Mouse (Mus musculus) kidney, adult 11 months (tissue): Measurements from ENCODE around the gene Gm7356.
"Not testable (repeated sequence)": the region's sequence is repeated elsewhere in the genome, so short reads cannot be mapped to it uniquely, and the experiment has no call there.

Source experiments
- DNase-seq: peaks from one replicate; pipeline ENCODE4 v3.0.0; 2022

Gm7356 gene

DNA sequence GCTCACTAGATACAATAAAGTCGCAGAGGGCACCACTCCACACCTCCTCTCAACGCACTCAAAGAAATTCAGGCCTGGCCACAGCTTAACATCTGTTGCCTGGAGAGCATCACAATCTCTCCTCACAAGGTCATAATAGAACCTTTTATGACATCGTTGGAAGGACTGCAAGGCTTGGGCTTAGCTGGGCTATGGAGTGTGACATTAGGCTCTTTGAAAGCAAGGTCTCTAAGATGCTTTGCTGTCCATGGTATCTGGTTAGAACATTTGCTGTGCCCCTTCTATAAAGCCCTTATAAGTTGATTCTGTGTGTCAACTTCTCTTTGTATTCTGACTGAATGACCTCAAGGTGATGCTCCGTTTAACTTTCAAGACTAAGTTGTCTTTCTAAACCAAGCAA, at the start of gene Gm7356:
Gene Gm7356 (minus strand): TSS at position 101 of the 400 bp plus-strand sequence.
- not testable (repeated sequence) for DNase-seq

DNA sequence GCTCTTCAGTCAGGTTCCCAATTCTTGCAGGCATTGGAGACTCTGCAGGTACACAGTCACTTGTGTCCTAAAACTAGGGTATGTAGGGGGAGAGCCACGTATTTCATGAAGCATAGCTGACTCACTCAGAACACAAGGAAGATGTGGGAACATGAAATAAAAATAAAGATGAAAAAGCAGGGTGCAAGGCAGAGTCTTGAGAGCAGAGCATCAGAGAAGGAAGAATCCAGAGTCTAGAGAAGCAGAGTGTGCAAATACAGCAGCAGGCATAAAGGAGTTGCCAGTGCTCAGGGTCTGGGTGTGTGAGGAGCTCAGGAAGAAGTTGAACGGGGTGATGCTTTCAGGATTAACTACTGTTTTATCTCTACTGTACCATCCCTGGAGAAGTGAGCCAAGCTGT, 38.4 kb upstream of the Gm7356 start:
- DNase-seq: not testable (repeated sequence)

DNA sequence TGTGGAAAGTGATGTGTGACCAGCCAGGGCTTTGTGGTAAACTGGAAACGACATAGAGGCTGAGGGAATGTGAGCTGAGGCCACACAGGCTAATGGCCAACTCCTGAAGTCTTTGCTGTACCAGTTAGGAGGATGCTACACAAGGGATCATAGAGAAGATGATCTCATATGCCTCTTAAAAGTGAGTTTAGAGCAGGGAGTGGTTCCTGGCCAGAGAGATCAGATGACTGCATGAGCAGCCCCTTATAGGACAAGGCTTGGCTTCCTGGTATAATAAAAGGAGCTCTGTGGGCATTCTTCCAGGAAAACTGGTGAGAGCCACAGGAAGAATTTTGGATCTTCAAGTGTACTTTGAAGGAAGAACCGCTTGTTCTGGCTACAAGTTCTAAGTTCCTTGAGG, 33.5 kb upstream of the Gm7356 start:
- not testable (repeated sequence) for DNase-seq

DNA sequence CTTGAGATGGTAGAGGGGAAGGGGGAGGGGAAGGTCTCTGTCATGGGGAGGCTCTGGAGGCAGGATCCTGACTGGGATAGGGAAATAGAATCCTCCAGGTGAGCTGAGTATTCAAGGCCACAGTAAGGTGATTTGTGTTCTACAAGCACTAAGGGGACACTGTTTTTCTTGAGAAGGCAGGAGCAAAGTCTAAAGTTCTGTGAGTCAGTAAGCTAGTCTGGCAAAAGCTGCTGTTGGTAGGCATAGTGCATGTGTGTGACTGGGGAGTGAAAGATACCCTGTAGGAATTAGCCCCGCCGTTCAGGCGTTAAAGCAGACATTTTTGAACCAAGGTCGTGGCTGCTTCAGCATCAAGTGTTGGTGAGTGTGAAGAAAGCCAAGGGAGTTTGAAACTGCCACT, 32.6 kb upstream of the Gm7356 start:
- DNase-seq: peak; percentile 9

GRCm38 (mm10) chr17:13993425-13993824, 10.1 kb downstream of the Gm7356 start:
- not testable (repeated sequence) for DNase-seq

- no peak for DNase-seq
Measured at GRCm38 (mm10) chr17:13987690-13988089, 15.8 kb downstream of the Gm7356 start.

DNA sequence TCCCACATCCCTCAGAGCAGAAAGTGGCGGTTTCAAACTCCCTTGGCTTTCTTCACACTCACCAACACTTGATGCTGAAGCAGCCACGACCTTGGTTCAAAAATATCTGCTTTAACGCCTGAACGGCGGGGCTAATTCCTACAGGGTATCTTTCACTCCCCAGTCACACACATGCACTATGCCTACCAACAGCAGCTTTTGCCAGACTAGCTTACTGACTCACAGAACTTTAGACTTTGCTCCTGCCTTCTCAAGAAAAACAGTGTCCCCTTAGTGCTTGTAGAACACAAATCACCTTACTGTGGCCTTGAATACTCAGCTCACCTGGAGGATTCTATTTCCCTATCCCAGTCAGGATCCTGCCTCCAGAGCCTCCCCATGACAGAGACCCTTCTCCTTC, 32.7 kb downstream of the Gm7356 start:
- peak; percentile 11 for DNase-seq

DNA sequence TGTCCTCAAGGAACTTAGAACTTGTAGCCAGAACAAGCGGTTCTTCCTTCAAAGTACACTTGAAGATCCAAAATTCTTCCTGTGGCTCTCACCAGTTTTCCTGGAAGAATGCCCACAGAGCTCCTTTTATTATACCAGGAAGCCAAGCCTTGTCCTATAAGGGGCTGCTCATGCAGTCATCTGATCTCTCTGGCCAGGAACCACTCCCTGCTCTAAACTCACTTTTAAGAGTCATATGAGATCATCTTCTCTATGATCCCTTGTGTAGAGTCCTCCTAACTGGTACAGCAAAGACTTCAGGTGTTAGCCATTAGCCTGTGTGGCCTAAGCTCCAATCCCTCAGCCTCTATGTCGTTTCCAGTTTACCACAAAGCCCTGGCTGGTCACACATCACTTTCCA, 33.6 kb downstream of the Gm7356 start:
- not testable (repeated sequence) for DNase-seq

- not testable (repeated sequence) for DNase-seq
Measured at GRCm38 (mm10) chr17:13965048-13965447, 38.5 kb downstream of the Gm7356 start.

DNA sequence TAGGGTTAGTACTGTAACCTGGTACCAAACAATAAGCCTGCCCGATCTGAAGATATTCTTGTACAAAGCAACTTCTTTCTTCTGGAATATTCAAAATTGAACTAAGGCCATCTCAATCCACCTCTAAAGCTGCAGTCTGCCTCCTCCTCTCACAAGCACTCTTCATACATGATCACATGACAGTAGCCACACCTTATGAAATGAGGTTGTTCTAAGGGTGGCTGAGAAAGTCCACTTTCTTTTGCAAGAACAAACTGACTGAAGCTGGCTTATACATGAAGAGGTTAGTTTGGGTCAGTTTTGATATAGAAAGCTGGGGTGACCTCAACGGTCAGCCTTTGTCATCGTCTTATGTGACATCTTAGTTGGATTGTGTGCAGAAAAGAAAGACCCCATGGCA, 41.3 kb downstream of the Gm7356 start:
- not testable (repeated sequence) for DNase-seq

DNA sequence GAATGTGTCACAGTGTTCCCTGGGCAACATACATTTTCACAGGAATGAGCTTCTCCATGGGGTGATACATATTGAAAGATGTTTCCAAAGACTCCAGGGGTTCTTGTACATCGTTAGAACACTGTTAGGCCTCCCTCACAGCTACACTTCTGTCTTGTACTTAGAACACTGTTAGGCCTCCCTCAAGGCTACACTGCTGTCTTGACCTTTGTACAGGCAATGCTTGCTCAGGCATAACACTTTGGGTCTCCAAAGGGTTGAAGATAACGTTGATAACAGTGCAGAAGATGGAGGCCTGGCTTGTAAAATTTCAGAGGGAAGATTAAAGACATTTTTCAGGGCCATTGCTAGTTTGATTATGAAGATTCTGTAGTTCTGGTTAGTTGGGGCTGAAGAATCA, 45.4 kb downstream of the Gm7356 start:
- DNase-seq: not testable (repeated sequence)

GRCm38 (mm10) chr17:13951570-13951969, 51.9 kb downstream of the Gm7356 start:
- not testable (repeated sequence) for DNase-seq
